Mouse (Mus musculus) spleen, embryonic (tissue): ENCODE data around the gene Ogfod3.

Source experiments
- CTCF ChIA-PET: fragments of 350-600 bp; sonication (Branson Sonifier 250); formaldehyde crosslinking; loops from one replicate; lab custom pipeline; 2022; lab: Charles Lee

Ogfod3 gene

GRCm38 (mm10) chr11:121200781-121201180 lies 3.7 kb downstream of the Ogfod3 start:
- CTCF ChIA-PET: no interaction called here

GRCm38 (mm10) chr11:121199851-121200250 lies 4.7 kb downstream of the Ogfod3 start:
- CTCF ChIA-PET: no interaction called here

GRCm38 (mm10) chr11:121198622-121199021 lies 5.9 kb downstream of the Ogfod3 start:
- CTCF ChIA-PET: no interaction called here

GRCm38 (mm10) chr11:121193415-121193814 lies 11.1 kb downstream of the Ogfod3 start:
- CTCF ChIA-PET: no interaction called here

GRCm38 (mm10) chr11:121192742-121193141 lies 11.8 kb downstream of the Ogfod3 start:
- CTCF ChIA-PET: no interaction called here

GRCm38 (mm10) chr11:121189681-121190080 lies 14.8 kb downstream of the Ogfod3 start:
- CTCF ChIA-PET: no interaction called here

- CTCF ChIA-PET: interaction anchor here (0.5 to 0.8 kb wide), 3 partner anchors 9 to 617 kb away, joined by 3 to 9 read pairs (median 3); no protein-coding TSS in a partner anchor
Measured at GRCm38 (mm10) chr11:121176285-121177270, 27.9 kb downstream of the Ogfod3 start.

GRCm38 (mm10) chr11:121174234-121174633 lies 30.3 kb downstream of the Ogfod3 start:
- CTCF ChIA-PET: no interaction called here

- CTCF ChIA-PET: no interaction called here
Measured at GRCm38 (mm10) chr11:121173203-121173602, 31.3 kb downstream of the Ogfod3 start.

GRCm38 (mm10) chr11:121163751-121164150 lies 40.8 kb downstream of the Ogfod3 start:
- CTCF ChIA-PET: interaction anchor here (0.7 kb wide), 1 partner anchor 50 kb away, joined by 3 read pairs; no protein-coding TSS in a partner anchor

- CTCF ChIA-PET: no interaction called here
Measured at GRCm38 (mm10) chr11:121160636-121161346, 43.7 kb downstream of the Ogfod3 start.

- CTCF ChIA-PET: no interaction called here
Measured at GRCm38 (mm10) chr11:121159971-121160370, 44.5 kb downstream of the Ogfod3 start, which contains the start of gene Uts2r. Gene Uts2r, plus strand, starts transcription at chr11:121160271.

- CTCF ChIA-PET: no interaction called here
Measured at GRCm38 (mm10) chr11:121156411-121156891, 48.1 kb downstream of the Ogfod3 start.

GRCm38 (mm10) chr11:121154203-121154602 lies 50.3 kb downstream of the Ogfod3 start:
- CTCF ChIA-PET: no interaction called here

- CTCF ChIA-PET: no interaction called here
Measured at GRCm38 (mm10) chr11:121148193-121148592, 56.3 kb downstream of the Ogfod3 start.

GRCm38 (mm10) chr11:121145865-121146264 lies 58.6 kb downstream of the Ogfod3 start, which contains the start of gene Tex19.1:
Gene Tex19.1, plus strand, starts transcription at chr11:121146143.
- CTCF ChIA-PET: no interaction called here

GRCm38 (mm10) chr11:121143325-121144015 lies 61.0 kb downstream of the Ogfod3 start:
- CTCF ChIA-PET: no interaction called here

- CTCF ChIA-PET: no interaction called here
Measured at GRCm38 (mm10) chr11:121138732-121139131, 65.8 kb downstream of the Ogfod3 start.

GRCm38 (mm10) chr11:121137682-121138081 lies 66.8 kb downstream of the Ogfod3 start:
- CTCF ChIA-PET: no interaction called here

GRCm38 (mm10) chr11:121134600-121134999 lies 69.9 kb downstream of the Ogfod3 start:
- CTCF ChIA-PET: no interaction called here

GRCm38 (mm10) chr11:121129616-121130015 lies 74.9 kb downstream of the Ogfod3 start:
- CTCF ChIA-PET: no interaction called here
